Mouse (Mus musculus) myocyte (in vitro differentiated cells): ENCODE results near the gene 1700020L24Rik. TPM values are rescaled to one million over a fixed set of nuclear protein-coding genes. Genes with fewer than 3 reads are reported as not detected.

Experiments used
- H3K27me3 ChIP-seq: one replicate; pipeline ENCODE4 v1.6.1; 2011; ENCODE audit not compliant: control insufficient read depth, insufficient read depth, insufficient read length
- H3K36me3 ChIP-seq: one replicate; pipeline ENCODE4 v1.6.1; 2011; ENCODE audit not compliant: control insufficient read depth, insufficient read depth
- H3K4me2 ChIP-seq: one replicate; pipeline ENCODE4 v1.6.1; 2011; ENCODE audit warnings: low read depth, control low read depth
- H3K4me3 ChIP-seq: one replicate; pipeline ENCODE4 v1.5.1; 2011; ENCODE audit warnings: mild to moderate bottlenecking, control low read depth, moderate library complexity
- H3K79me2 ChIP-seq: one replicate; pipeline ENCODE4 v1.6.1; 2011; ENCODE audit not compliant: control insufficient read depth, insufficient read depth
- H3ac ChIP-seq: one replicate; pipeline ENCODE4 v1.6.1; 2011; ENCODE audit not compliant: control insufficient read depth, insufficient read length
- CEBPB ChIP-seq: IDR thresholded peaks from 2 replicates; pipeline ENCODE4 v1.6.1; 2011; ENCODE audit warnings: mild to moderate bottlenecking, moderate library complexity; ENCODE audit not compliant: poor library complexity, insufficient read depth, severe bottlenecking
- E2F4 ChIP-seq: IDR thresholded peaks from one replicate; pipeline ENCODE4 v1.6.1; 2011; ENCODE audit warnings: mild to moderate bottlenecking, control low read depth, moderate library complexity; ENCODE audit not compliant: insufficient read depth
- MAX ChIP-seq: IDR thresholded peaks from one replicate; pipeline ENCODE4 v1.6.1; 2011; ENCODE audit warnings: low read depth, mild to moderate bottlenecking, control low read depth
- MYOD1 ChIP-seq, 3 experiments: IDR thresholded peaks; one replicate each; pipeline ENCODE4 v1.6.1; 2011; ENCODE audit warnings: control low read depth in 2 of 3, low read depth in 2 of 3, mild to moderate bottlenecking in 2 of 3, moderate library complexity in 1 of 3; ENCODE audit not compliant: insufficient read length in 2 of 3, control insufficient read depth in 1 of 3
- MYOG ChIP-seq, 3 experiments: IDR thresholded peaks; one replicate each; pipeline ENCODE4 v1.6.1; 2011; ENCODE audit warnings: control low read depth in 2 of 3, low read depth in 2 of 3, mild to moderate bottlenecking in 2 of 3; ENCODE audit not compliant: insufficient read length in 2 of 3, control insufficient read depth in 1 of 3, insufficient read depth in 1 of 3
- POLR2A ChIP-seq: IDR thresholded peaks from one replicate; pipeline ENCODE4 v1.6.1; 2011; ENCODE audit warnings: low read depth, mild to moderate bottlenecking, control low read depth, moderate library complexity; ENCODE audit not compliant: insufficient read length
- POLR2AphosphoS2 ChIP-seq: IDR thresholded peaks from one replicate; pipeline ENCODE4 v1.6.1; 2011; ENCODE audit warnings: low read depth, control low read depth; ENCODE audit not compliant: insufficient read length
- REST ChIP-seq: IDR thresholded peaks from one replicate; pipeline ENCODE4 v1.6.1; 2011; ENCODE audit warnings: mild to moderate bottlenecking, control low read depth, moderate library complexity; ENCODE audit not compliant: insufficient read depth, insufficient read length
- SRF ChIP-seq: IDR thresholded peaks from one replicate; pipeline ENCODE4 v1.6.1; 2011; ENCODE audit warnings: low read depth; ENCODE audit not compliant: control insufficient read depth, insufficient read length
- TCF12 ChIP-seq: IDR thresholded peaks from one replicate; pipeline ENCODE4 v1.6.1; 2011; ENCODE audit warnings: mild to moderate bottlenecking, control low read depth; ENCODE audit not compliant: poor library complexity, insufficient read depth, severe bottlenecking
- TCF3 ChIP-seq: IDR thresholded peaks from one replicate; pipeline ENCODE4 v1.6.1; 2011; ENCODE audit warnings: low read depth, control low read depth; ENCODE audit not compliant: insufficient read length
- USF1 ChIP-seq: IDR thresholded peaks from one replicate; pipeline ENCODE4 v1.6.1; 2011; ENCODE audit warnings: low read depth, mild to moderate bottlenecking, control low read depth, moderate library complexity
- polyA plus RNA-seq: library from polyadenylated mRNA; unstranded; fragments of >200 nt; fragmentation: generic; extraction: Trizol; gene quantifications from one replicate; pipeline ENCODE4 v1.2.1, GENCODE M21; 2012; ENCODE audit warnings: missing spikeins

The 1700020L24Rik gene
- polyA plus RNA-seq, 1 experiment = 12.0 TPM

DNA sequence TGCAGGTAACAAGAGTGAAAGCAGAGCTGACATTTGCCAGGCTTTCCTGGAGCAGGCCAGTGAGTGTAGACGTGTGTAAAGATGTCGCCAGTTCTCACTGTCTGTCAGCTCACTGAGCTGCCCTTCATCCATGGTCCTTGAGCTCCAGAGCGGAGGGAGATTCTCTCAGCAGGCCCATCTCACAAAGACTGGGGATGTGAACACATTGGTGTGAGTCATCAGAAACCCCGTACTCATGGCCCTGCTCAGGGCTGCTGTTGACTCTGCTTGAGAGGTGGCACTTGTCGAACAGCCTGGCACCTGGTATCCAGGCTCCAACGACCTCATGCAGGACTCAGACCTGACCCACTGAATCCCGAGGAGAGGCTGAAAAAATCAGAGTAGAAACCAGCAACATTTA lies 33.7 kb upstream of the 1700020L24Rik start:
- TF ChIP-seq POLR2AphosphoS2 (no peak), E2F4 (no peak), CEBPB (no peak)
- Histone ChIP-seq H3K4me2 (no peak overlapping the region), H3K79me2 (no peaks in the 10 kb centered on the region), H3K27me3 (no peaks in the 10 kb centered on the region), H3ac (no peak overlapping the region), H3K36me3 (peaks cover 26% of the 10 kb centered on the region), H3K4me3 (no peak overlapping the region)

DNA sequence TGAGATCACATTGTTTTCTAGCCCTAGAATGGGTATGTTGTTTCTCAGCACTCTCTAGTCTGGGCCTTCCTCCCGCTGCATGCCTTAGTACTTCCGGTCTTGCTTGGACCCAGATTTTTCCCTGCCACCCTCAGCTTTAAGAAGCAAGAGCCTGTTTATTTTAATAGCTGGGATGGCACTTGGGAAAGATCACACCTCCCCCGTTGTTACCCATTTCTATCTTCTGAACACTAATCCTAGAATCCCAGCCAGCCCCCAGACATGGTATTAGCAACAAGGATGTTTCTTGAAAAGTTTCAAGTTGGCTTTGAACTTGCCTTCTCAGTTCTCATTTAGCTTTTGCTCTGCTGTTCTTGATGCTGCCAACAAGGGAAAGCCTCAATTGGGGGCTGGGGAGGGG lies 31.1 kb upstream of the 1700020L24Rik start:
- Histone ChIP-seq H3K4me2 (no peak overlapping the region), H3ac (no peak overlapping the region), H3K4me3 (no peak overlapping the region), H3K27me3 (peaks cover 20% of the 10 kb centered on the region), H3K36me3 (peaks cover 19% of the 10 kb centered on the region), H3K79me2 (no peaks in the 10 kb centered on the region)
- no peak for TF ChIP-seq TCF3
- TF ChIP-seq CEBPB = no peak
- TF ChIP-seq POLR2AphosphoS2 = no peak
- no peak for TF ChIP-seq SRF
- TF ChIP-seq MAX = no peak
- TF ChIP-seq REST = no peak
- TF ChIP-seq POLR2A = no peak

DNA sequence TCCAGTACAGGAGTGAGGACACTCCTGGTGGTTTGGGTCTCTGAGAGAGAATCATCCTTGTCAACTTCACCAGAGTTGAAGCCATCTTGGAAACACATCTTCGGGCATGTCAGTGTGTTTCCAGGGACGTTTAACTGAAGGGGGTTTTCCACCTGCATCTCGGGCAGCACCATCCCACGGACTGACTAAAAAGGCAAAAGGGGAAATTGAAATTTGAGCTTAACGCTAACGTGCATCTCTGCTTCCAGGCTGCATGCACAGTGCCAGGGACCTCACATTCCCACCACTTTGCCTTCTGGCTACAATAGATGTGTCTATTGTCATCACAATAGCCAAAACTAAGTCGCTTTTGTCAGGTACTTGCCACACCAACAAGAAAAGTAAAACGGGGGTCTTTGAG lies 29.2 kb upstream of the 1700020L24Rik start:
- Histone ChIP-seq H3K36me3 (peaks cover 5% of the 10 kb centered on the region), H3K4me3 (no peak overlapping the region), H3K4me2 (no peak overlapping the region), H3ac (no peak overlapping the region), H3K27me3 (peaks cover 28% of the 10 kb centered on the region), H3K79me2 (no peaks in the 10 kb centered on the region)
- no peak for TF ChIP-seq USF1
- TF ChIP-seq POLR2AphosphoS2 = no peak
- TF ChIP-seq MAX = no peak
- TF ChIP-seq TCF3 = no peak
- no peak for TF ChIP-seq TCF12

DNA sequence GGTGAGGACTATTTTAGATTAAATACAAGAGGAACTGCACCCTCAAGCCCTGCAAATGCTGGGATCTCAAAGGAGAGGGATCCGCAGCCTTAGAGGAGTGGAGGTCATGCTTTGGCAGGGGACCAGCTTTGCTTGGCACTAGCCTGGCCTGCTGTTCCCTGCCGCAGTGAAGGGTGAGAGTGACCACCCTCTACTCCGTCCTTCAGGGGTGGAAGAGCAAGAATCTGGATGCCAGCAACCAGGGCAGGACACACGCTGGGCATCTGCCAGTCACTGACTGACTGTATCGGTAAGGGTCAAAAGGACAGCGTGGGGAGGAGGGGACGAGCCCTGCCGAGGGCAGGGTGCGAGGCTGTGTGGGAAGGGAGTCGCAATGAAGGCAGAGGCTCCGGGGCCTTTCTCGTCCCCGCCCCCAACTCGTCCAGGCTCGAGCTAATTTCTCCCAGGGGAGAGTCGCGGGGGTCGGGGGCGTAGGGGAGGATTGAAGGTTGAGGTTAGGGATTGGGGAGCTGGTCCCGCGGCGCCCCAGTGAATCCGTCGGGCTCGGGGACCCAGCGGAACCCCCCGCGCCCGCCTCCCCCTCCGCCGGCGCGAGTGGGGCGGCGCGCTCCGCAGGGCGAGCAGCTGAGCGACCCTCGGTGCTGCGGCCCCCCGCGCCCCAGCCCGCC lies 28.3 kb upstream of the 1700020L24Rik start, which contains the start of gene Rasl10b:
Rasl10b (plus strand) TSS at position 51 of the 668 bp plus-strand sequence.
- TF ChIP-seq REST = no peak
- no peak for TF ChIP-seq CEBPB
- no peak for TF ChIP-seq POLR2A
- TF ChIP-seq MYOD1 (IDR thresholded peaks at IDR 0.05; ENCODE audit: control insufficient read depth in 1 of 3, insufficient read length in 2 of 3, low read depth in 2 of 3) = no peak
- no peak for TF ChIP-seq USF1
- no peak for TF ChIP-seq E2F4
- TF ChIP-seq MAX = no peak
- no peak for TF ChIP-seq MYOG (IDR thresholded peaks at IDR 0.05; ENCODE audit: control insufficient read depth in 1 of 3, insufficient read depth in 1 of 3, insufficient read length in 2 of 3, low read depth in 2 of 3)
- no peak for TF ChIP-seq TCF12
- TF ChIP-seq SRF = no peak
- no peak for TF ChIP-seq POLR2AphosphoS2
- no peak for TF ChIP-seq TCF3
- Histone ChIP-seq H3K4me2 (peak within 1 kb of the TSS; percentile 42), H3ac (no peak within 1 kb of the TSS), H3K79me2 (no peaks in the 10 kb centered on the region), H3K36me3 (no peaks in the 10 kb centered on the region), H3K27me3 (peaks cover 33% of the 10 kb centered on the region), H3K4me3 (no peak within 1 kb of the TSS)

DNA sequence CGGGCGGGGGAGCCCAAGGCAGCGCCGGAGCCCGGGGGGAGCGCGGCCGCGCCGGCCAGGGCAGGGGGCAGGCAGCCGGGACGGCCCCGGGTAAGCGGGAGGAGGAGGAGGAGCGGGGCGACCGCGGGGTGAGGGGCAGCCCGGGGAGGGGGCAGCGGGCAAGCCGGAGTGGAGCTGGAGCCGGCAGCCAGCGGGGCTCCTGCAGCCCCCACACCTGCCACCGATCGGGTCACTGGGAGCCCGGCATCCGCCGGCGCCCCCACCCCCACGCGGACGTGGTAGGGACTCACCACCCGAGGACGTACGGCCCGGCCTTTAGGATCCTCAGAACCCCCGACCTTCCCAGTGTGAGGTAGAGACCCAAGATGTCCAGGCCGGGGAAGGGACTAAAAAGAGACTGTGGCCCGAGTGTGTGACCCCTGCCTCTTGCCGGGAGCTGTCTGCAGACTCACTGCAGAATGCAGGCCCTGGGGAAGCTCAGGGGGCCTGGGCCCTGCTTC lies 27.6 kb upstream of the 1700020L24Rik start:
- H3K4me2 ChIP-seq = no peak overlapping the region
- no peak overlapping the region for H3ac ChIP-seq
- H3K79me2 ChIP-seq = no peaks in the 10 kb centered on the region
- no peak overlapping the region for H3K4me3 ChIP-seq
- no peaks in the 10 kb centered on the region for H3K36me3 ChIP-seq
- peaks cover 33% of the 10 kb centered on the region for H3K27me3 ChIP-seq
- no peak for TF ChIP-seq TCF3
- TF ChIP-seq TCF12 = no peak
- no peak for TF ChIP-seq POLR2AphosphoS2
- no peak for TF ChIP-seq CEBPB
- no peak for TF ChIP-seq REST
- no peak for TF ChIP-seq POLR2A
- TF ChIP-seq E2F4 = no peak
- TF ChIP-seq MYOG (IDR thresholded peaks at IDR 0.05; ENCODE audit: control insufficient read depth in 1 of 3, insufficient read depth in 1 of 3, insufficient read length in 2 of 3, low read depth in 2 of 3) = no peak
- TF ChIP-seq SRF = no peak
- no peak for TF ChIP-seq MYOD1 (IDR thresholded peaks at IDR 0.05; ENCODE audit: control insufficient read depth in 1 of 3, insufficient read length in 2 of 3, low read depth in 2 of 3)
